Mouse (Mus musculus) testis, adult 2 months (tissue): ENCODE measurements around the gene Zcchc7.

ENCODE experiments used
- CTCF ChIP-seq: fragments of 200-500 bp; IDR thresholded peaks from 2 replicates; pipeline ENCODE4 v1.5.1; 2012; ENCODE audit warnings: low read depth, mild to moderate bottlenecking, inconsistent platforms, low read length, moderate library complexity; ENCODE audit not compliant: control insufficient read depth, insufficient read depth, insufficient replicate concordance
- POLR2A ChIP-seq: fragments of 200-500 bp; IDR thresholded peaks from 2 replicates; pipeline ENCODE4 v1.6.1; 2012; ENCODE audit warnings: low read depth, mild to moderate bottlenecking, inconsistent platforms, low read length, moderate library complexity; ENCODE audit not compliant: control insufficient read depth

- TF ChIP-seq CTCF (no peak), POLR2A (no peak)
Measured at GRCm38 (mm10) chr4:44942237-44942636, 186.6 kb downstream of the Zcchc7 start.
